Mouse (Mus musculus) Patski (cell line): ENCODE data around the gene Gulp1. TPM values are rescaled to one million over a fixed set of nuclear protein-coding genes. Genes with fewer than 3 reads are reported as not detected.

ENCODE experiments used
- ATAC-seq: fragments of 100-300 bp; one replicate; pipeline ENCODE4 v1.8.0; 2021
- CTCF ChIA-PET: fragments of 350-600 bp; sonication (Branson Sonifier 250); formaldehyde crosslinking; loops from one replicate; lab custom pipeline; 2022; ENCODE audit warnings: inconsistent platforms; lab: Charles Lee
- POLR2A ChIA-PET: fragments of 350-600 bp; sonication (Branson Sonifier 250); formaldehyde crosslinking; loops from one replicate; lab custom pipeline; 2022; ENCODE audit warnings: antibody characterized with exemption, inconsistent platforms; lab: Charles Lee
- DNase-seq: peaks from one replicate; pipeline ENCODE4 v3.0.0-alpha.2; 2011; ENCODE audit warnings: low read depth, low spot score
- H3K27me3 ChIP-seq: fragments of 371-371 bp; one replicate; pipeline ENCODE4 v1.5.1; 2021
- CTCF ChIP-seq: fragments of 100-300 bp; IDR thresholded peaks from one replicate; pipeline ENCODE4 v1.5.1; 2021
- in situ Hi-C: fragments of 300-500 bp; cut with MboI; formaldehyde crosslinking; loops from 3 replicates; pipeline ENCODE4 v1.11.1; 2018; ENCODE audit warnings: low pct_unique_long_range_greater_than_20kb, mixed read lengths
- polyA plus RNA-seq: library from polyadenylated mRNA; unstranded; gene quantifications from one replicate; pipeline ENCODE4 v1.2.3, GENCODE M21; 2021

Gulp1 gene
- polyA plus RNA-seq, 1 experiment from 2014 or later: 100 TPM

DNA sequence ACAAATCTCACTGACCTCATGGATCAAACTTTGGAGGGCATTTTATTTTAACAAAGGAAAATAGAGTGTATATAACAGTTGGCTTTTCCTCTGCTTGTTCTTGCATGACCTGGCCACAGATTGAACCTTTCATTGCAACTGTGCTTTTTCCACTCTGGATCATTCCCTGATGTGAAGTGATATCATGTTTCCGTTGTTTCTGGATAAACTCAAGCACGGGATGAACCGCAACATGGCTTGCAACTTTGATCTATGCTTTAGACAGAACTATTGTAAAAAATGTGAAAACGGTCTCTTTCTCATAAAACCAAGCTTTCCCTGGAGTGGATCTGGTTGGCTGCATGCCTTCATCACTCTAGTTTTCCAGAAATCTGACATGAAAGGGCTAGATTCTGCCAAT lies 282.6 kb downstream of the Gulp1 start:
- ATAC-seq (no peak), DNase-seq (no peak)
- TF ChIP-seq CTCF: no peak
- ChIA-PET CTCF (no interaction called here), POLR2A (no interaction called here)
- in situ Hi-C loops: no loop called here
- no peaks in the 10 kb centered on the region for H3K27me3 ChIP-seq
